Mouse (Mus musculus) left cerebral cortex, postnatal 10 days (tissue): ENCODE measurements around the gene Zfp263. TPM values are rescaled to one million over a fixed set of nuclear protein-coding genes. Genes with fewer than 3 reads are reported as not detected.

ENCODE experiments used
- total RNA-seq, 2 experiments: library from RNA; stranded (reverse); gene quantifications; 2 replicates each; pipeline ENCODE4 v1.2.3; 2021

Zfp263 gene
- total RNA-seq, 2 experiments from 2014 or later = 18.6 to 19.1 TPM

Other genes starting within 250 kb of the Zfp263 start
- not detected for gene Olfr161, start 153.1 kb upstream of the Zfp263 start, total RNA-seq
- gene Mefv, start 26.0 kb upstream of the Zfp263 start, total RNA-seq = not detected
- gene Olfr15, start 86.8 kb downstream of the Zfp263 start, total RNA-seq = not detected
- 1 to 10 TPM; 4.7 TPM for gene Zfp174, start 103.2 kb downstream of the Zfp263 start, total RNA-seq
- gene Naa60, start 128.3 kb downstream of the Zfp263 start, total RNA-seq = 100 to 1,000 TPM; 128 to 141 TPM
- gene Zfp597, start 140.5 kb downstream of the Zfp263 start, total RNA-seq = 10 to 100 TPM; 31.7 to 32.6 TPM
- under 1 TPM in 1 of 2 experiments, not detected in 1; 0.60 TPM for gene Gm20695, start 140.6 kb downstream of the Zfp263 start, total RNA-seq
- gene 1700037C18Rik, start 164.6 kb downstream of the Zfp263 start, total RNA-seq = 1 to 10 TPM; 5.7 to 8.0 TPM
- gene Cluap1, start 164.7 kb downstream of the Zfp263 start, total RNA-seq = 10 to 100 TPM; 35.1 to 35.9 TPM
- 1 to 10 TPM; 1.7 to 1.9 TPM for gene Nlrc3, start 232.5 kb downstream of the Zfp263 start, total RNA-seq